Mouse (Mus musculus) heart, adult 2 months (tissue): Measurements from ENCODE around the gene Mymk.

Experiments used
- CTCF ChIP-seq: fragments of 200-600 bp; IDR thresholded peaks from 2 replicates; pipeline ENCODE4 v1.8.1; 2022; ENCODE audit warnings: antibody characterized with exemption, mild to moderate bottlenecking, moderate library complexity
- POLR2A ChIP-seq: fragments of 200-500 bp; IDR thresholded peaks from 2 replicates; pipeline ENCODE4 v1.6.1; 2011; ENCODE audit warnings: mild to moderate bottlenecking, low read depth, low read length, control low read depth; ENCODE audit not compliant: insufficient read depth

GRCm38 (mm10) chr2:27036003-27036402, 36.0 kb downstream of the Mymk start:
- TF ChIP-seq POLR2A (no peak), CTCF (no peak)
